Mouse (Mus musculus): ENCODE data around the gene Sap30l.

Gene Sap30l

GRCm38 (mm10) chr11:57800971-57801765, at the start of gene Sap30l:
Sap30l (plus strand) TSS chr11:57801637.
- DNase-seq (ENCODE audit: inconsistent age in 2 of 2, low spot score in 1 of 2) = peak; percentile 97 to 99

GRCm38 (mm10) chr11:57753538-57754203, 47.8 kb upstream of the Sap30l start:
- no peak for DNase-seq (ENCODE audit: inconsistent age in 2 of 2, low spot score in 1 of 2)

GRCm38 (mm10) chr11:57758621-57759020, 42.8 kb upstream of the Sap30l start:
- no peak for DNase-seq (ENCODE audit: inconsistent age in 2 of 2, low spot score in 1 of 2)

- no peak for DNase-seq (ENCODE audit: inconsistent age in 2 of 2, low spot score in 1 of 2)
Measured at GRCm38 (mm10) chr11:57760509-57761058, 40.9 kb upstream of the Sap30l start.

GRCm38 (mm10) chr11:57761347-57761746, 40.1 kb upstream of the Sap30l start:
- DNase-seq (ENCODE audit: inconsistent age in 2 of 2, low spot score in 1 of 2) = no peak

GRCm38 (mm10) chr11:57764124-57764523, 37.3 kb upstream of the Sap30l start:
- no peak for DNase-seq (ENCODE audit: inconsistent age in 2 of 2, low spot score in 1 of 2)

- DNase-seq (ENCODE audit: inconsistent age in 2 of 2, low spot score in 1 of 2) = no peak
Measured at GRCm38 (mm10) chr11:57766617-57767016, 34.8 kb upstream of the Sap30l start.

GRCm38 (mm10) chr11:57767171-57767570, 34.3 kb upstream of the Sap30l start:
- DNase-seq (ENCODE audit: inconsistent age in 2 of 2, low spot score in 1 of 2) = no peak

GRCm38 (mm10) chr11:57770776-57771175, 30.7 kb upstream of the Sap30l start:
- DNase-seq (ENCODE audit: inconsistent age in 2 of 2, low spot score in 1 of 2) = no peak

GRCm38 (mm10) chr11:57771676-57772075, 29.8 kb upstream of the Sap30l start:
- DNase-seq (ENCODE audit: inconsistent age in 2 of 2, low spot score in 1 of 2) = no peak

GRCm38 (mm10) chr11:57773479-57773878, 28.0 kb upstream of the Sap30l start:
- DNase-seq (ENCODE audit: inconsistent age in 2 of 2, low spot score in 1 of 2) = no peak

GRCm38 (mm10) chr11:57773936-57774335, 27.5 kb upstream of the Sap30l start:
- DNase-seq (ENCODE audit: inconsistent age in 2 of 2, low spot score in 1 of 2) = no peak

- no peak for DNase-seq (ENCODE audit: inconsistent age in 2 of 2, low spot score in 1 of 2)
Measured at GRCm38 (mm10) chr11:57775868-57776267, 25.6 kb upstream of the Sap30l start.

- DNase-seq (ENCODE audit: inconsistent age in 2 of 2, low spot score in 1 of 2) = peak in 1 of 2 experiments; percentile 52
Measured at GRCm38 (mm10) chr11:57776546-57776945, 24.9 kb upstream of the Sap30l start.

GRCm38 (mm10) chr11:57778349-57778748, 23.1 kb upstream of the Sap30l start:
- DNase-seq (ENCODE audit: inconsistent age in 2 of 2, low spot score in 1 of 2) = peak in 1 of 2 experiments; percentile 78

- no peak for DNase-seq (ENCODE audit: inconsistent age in 2 of 2, low spot score in 1 of 2)
Measured at GRCm38 (mm10) chr11:57779824-57780223, 21.6 kb upstream of the Sap30l start.

- peak; percentile 43 to 71 for DNase-seq (ENCODE audit: inconsistent age in 2 of 2, low spot score in 1 of 2)
Measured at GRCm38 (mm10) chr11:57786616-57787418, 14.6 kb upstream of the Sap30l start.

- peak; percentile 67 to 87 for DNase-seq (ENCODE audit: inconsistent age in 2 of 2, low spot score in 1 of 2)
Measured at GRCm38 (mm10) chr11:57787913-57788312, 13.5 kb upstream of the Sap30l start.

GRCm38 (mm10) chr11:57790866-57791535, 10.4 kb upstream of the Sap30l start:
- no peak for DNase-seq (ENCODE audit: inconsistent age in 2 of 2, low spot score in 1 of 2)

GRCm38 (mm10) chr11:57795086-57795485, 6.4 kb upstream of the Sap30l start:
- no peak for DNase-seq (ENCODE audit: inconsistent age in 2 of 2, low spot score in 1 of 2)

- no peak for DNase-seq (ENCODE audit: inconsistent age in 2 of 2, low spot score in 1 of 2)
Measured at GRCm38 (mm10) chr11:57797828-57798227, 3.6 kb upstream of the Sap30l start.

Measured in adrenal gland, adult (tissue).